Mouse (Mus musculus) A20 (cell line): ENCODE data around the gene Olfr547.

Experiments
- DNase-seq: peaks from one replicate; pipeline ENCODE4 v3.0.0-alpha.2; 2011; ENCODE audit warnings: low read depth, low spot score

Gene Olfr547

GRCm38 (mm10) chr7:102564999-102565997 lies 30.7 kb downstream of the Olfr547 start, which contains the start of gene Trim21:
TSS of gene Trim21 (minus strand) at chr7:102565486.
- peak; percentile 94 for DNase-seq

GRCm38 (mm10) chr7:102566219-102566618 lies 31.7 kb downstream of the Olfr547 start:
- DNase-seq, result peak; percentile 20

- DNase-seq, result no peak
These were observed 36.6 kb downstream of the Olfr547 start, which contains the start of gene Olfr550 for GRCm38 (mm10) chr7:102571142-102571541. TSS of gene Olfr550 (plus strand) at chr7:102571442.

GRCm38 (mm10) chr7:102573174-102573830 lies 38.8 kb downstream of the Olfr547 start:
- no peak for DNase-seq

- DNase-seq, result no peak
These were observed 41.4 kb downstream of the Olfr547 start for GRCm38 (mm10) chr7:102575998-102576397.
